Mouse (Mus musculus) olfactory bulb, adult 2 months (tissue): ENCODE measurements around the gene Spata3. TPM values are rescaled to one million over a fixed set of nuclear protein-coding genes. Genes with fewer than 3 reads are reported as not detected.

Experiments
- H3K27ac ChIP-seq: fragments of 200-500 bp; 2 replicates; pipeline ENCODE4 v1.5.1; 2012; ENCODE audit warnings: low read depth, low read length; ENCODE audit not compliant: insufficient read depth
- H3K4me1 ChIP-seq: fragments of 200-500 bp; 2 replicates; pipeline ENCODE4 v1.6.1; 2012; ENCODE audit warnings: low read length; ENCODE audit not compliant: control insufficient read depth, insufficient read depth
- H3K4me3 ChIP-seq: fragments of 200-500 bp; 2 replicates; pipeline ENCODE4 v1.5.1; 2012; ENCODE audit warnings: mild to moderate bottlenecking, low read depth, low read length, moderate library complexity; ENCODE audit not compliant: insufficient read depth
- CTCF ChIP-seq: fragments of 200-500 bp; IDR thresholded peaks from 2 replicates; pipeline ENCODE4 v1.5.1; 2012; ENCODE audit warnings: low read depth, mild to moderate bottlenecking, low read length, moderate library complexity; ENCODE audit not compliant: insufficient read depth
- POLR2A ChIP-seq: fragments of 200-500 bp; IDR thresholded peaks from 2 replicates; pipeline ENCODE4 v1.6.1; 2012; ENCODE audit warnings: mild to moderate bottlenecking, low read depth, low read length, moderate library complexity; ENCODE audit not compliant: insufficient read depth
- WGBS: fragments of 180-500 bp; shearing (Covaris S2); methylation state at CpG from one replicate; pipeline ENCODE4 v1.1.7; 2018; 5-methylcytosine and 5-hydroxymethylcytosine counted together
- polyA plus RNA-seq: library from polyadenylated mRNA; stranded (reverse); fragments of >200 nt; gene quantifications from 2 replicates; pipeline ENCODE4 v1.2.4, GENCODE M21; 2012; ENCODE audit warnings: low replicate concordance; ENCODE audit not compliant: missing spikeins, insufficient read depth, insufficient read length

Spata3 gene
- polyA plus RNA-seq: not detected in 2 replicates

- 94% methylated on average over 8 of the region's 8 CpGs for WGBS
- H3K27ac ChIP-seq: no peak within 1 kb of the TSS
Measured at GRCm38 (mm10) chr1:86016516-86016915, at the start of gene Spata3. Gene Spata3, plus strand, starts transcription at chr1:86016816.

GRCm38 (mm10) chr1:85969081-85969480 lies 47.5 kb upstream of the Spata3 start:
- TF ChIP-seq CTCF: no peak
- TF ChIP-seq POLR2A: no peak
- Histone ChIP-seq H3K4me3 (no peak overlapping the region), H3K4me1 (0 out of 2 replicates have a peak, but pooled peaks cover 4% of the 10 kb centered on the region), H3K27ac (no peak overlapping the region)
- 85% methylated on average over 1 of the region's 1 CpGs for WGBS

More at GRCm38 (mm10) chr1:86016516-86016915, at the start of gene Spata3:
- TF ChIP-seq CTCF: no peak
- no peak for TF ChIP-seq POLR2A
- peaks cover 6% of the 10 kb centered on the region; the same call in 1 of the 2 replicates for H3K4me1 ChIP-seq
- H3K4me3 ChIP-seq: no peak within 1 kb of the TSS

- Histone ChIP-seq H3K4me3 (no peak overlapping the region), H3K27ac (no peak overlapping the region), H3K4me1 (0 out of 2 replicates have a peak, but pooled peaks cover 4% of the 10 kb centered on the region)
- no peak for TF ChIP-seq CTCF
- TF ChIP-seq POLR2A: no peak
- 37% methylated on average over 1 of the region's 1 CpGs for WGBS
Measured at GRCm38 (mm10) chr1:85969519-85969918, 47.1 kb upstream of the Spata3 start.

- H3K4me3 ChIP-seq: no peak overlapping the region
- 96% methylated on average over 3 of the region's 3 CpGs for WGBS
- no peak for TF ChIP-seq POLR2A
- no peak for TF ChIP-seq CTCF
- H3K27ac ChIP-seq: no peak overlapping the region
- H3K4me1 ChIP-seq: 0 out of 2 replicates have a peak, but pooled peaks cover 2% of the 10 kb centered on the region
Measured at GRCm38 (mm10) chr1:85971070-85971469, 45.5 kb upstream of the Spata3 start.

- Histone ChIP-seq H3K4me1 (0 out of 2 replicates have a peak, but pooled peaks cover 2% of the 10 kb centered on the region), H3K27ac (no peak overlapping the region), H3K4me3 (no peak overlapping the region)
- no peak for TF ChIP-seq POLR2A
- TF ChIP-seq CTCF: no peak
- 65% methylated on average over 3 of the region's 3 CpGs for WGBS
Measured at GRCm38 (mm10) chr1:85972341-85972740, 44.3 kb upstream of the Spata3 start.

- WGBS: 95% methylated on average over 2 of the region's 2 CpGs
- H3K27ac ChIP-seq: no peak overlapping the region
- H3K4me3 ChIP-seq: no peak overlapping the region
- TF ChIP-seq POLR2A (no peak), CTCF (no peak)
- H3K4me1 ChIP-seq: peaks cover 6% of the 10 kb centered on the region
Measured at GRCm38 (mm10) chr1:85973468-85973877, 43.1 kb upstream of the Spata3 start.

GRCm38 (mm10) chr1:85977709-85978108 lies 38.9 kb upstream of the Spata3 start:
- WGBS: 84% methylated on average over 3 of the region's 3 CpGs
- TF ChIP-seq POLR2A: no peak
- no peak for TF ChIP-seq CTCF
- no peak overlapping the region for H3K4me3 ChIP-seq

GRCm38 (mm10) chr1:85981738-85982357 lies 34.8 kb upstream of the Spata3 start:
- WGBS: 54% methylated on average over 7 of the region's 7 CpGs
- Histone ChIP-seq H3K4me3 (no peak overlapping the region), H3K27ac (no peak overlapping the region), H3K4me1 (peaks cover 8% of the 10 kb centered on the region)
- TF ChIP-seq CTCF: no peak
- TF ChIP-seq POLR2A: no peak

More at GRCm38 (mm10) chr1:85977709-85978108, 38.9 kb upstream of the Spata3 start:
- Histone ChIP-seq H3K4me1 (peaks cover 8% of the 10 kb centered on the region), H3K27ac (no peak overlapping the region)

GRCm38 (mm10) chr1:85985784-85986183 lies 30.8 kb upstream of the Spata3 start:
- H3K4me1 ChIP-seq: peaks cover 4% of the 10 kb centered on the region; the same call in 1 of the 2 replicates
- no peak overlapping the region for H3K27ac ChIP-seq
- WGBS: 83% methylated on average over 3 of the region's 3 CpGs
- TF ChIP-seq CTCF (no peak), POLR2A (no peak)
- H3K4me3 ChIP-seq: no peak overlapping the region
